Mouse (Mus musculus) embryonic facial prominence, embryonic 11.5 days (tissue): ENCODE measurements around the gene Gm12355. TPM values are rescaled to one million over a fixed set of nuclear protein-coding genes. Genes with fewer than 3 reads are reported as not detected.
"Not testable (repeated sequence)": the region's sequence is repeated elsewhere in the genome, so short reads cannot be mapped to it uniquely, and the experiment has no call there.

ENCODE experiments used
- ATAC-seq: fragments of 200-750 bp; cut with Nextera tagmentation; replicated peaks from 2 replicates; pipeline ENCODE4 v1.8.0; 2017; ENCODE audit warnings: low read depth; ENCODE audit not compliant: insufficient number of reproducible peaks, low FRiP score, low TSS enrichment
- DNase-seq: peaks from one replicate; pipeline ENCODE4 v3.0.0-alpha.2; 2015; ENCODE audit warnings: low spot score
- H3K27ac ChIP-seq: fragments of 300-500 bp; sonication (generic); replicated peaks from 2 replicates; pipeline ENCODE4 v1.5.1; 2014; ENCODE audit warnings: mild to moderate bottlenecking, low read depth, low read length, control low read depth
- H3K27me3 ChIP-seq: fragments of 300-500 bp; sonication (generic); 2 replicates; pipeline ENCODE4 v1.6.1; 2014; ENCODE audit warnings: mild to moderate bottlenecking, low read length, moderate library complexity, mixed read lengths; ENCODE audit not compliant: control insufficient read depth, insufficient read depth
- H3K36me3 ChIP-seq: fragments of 300-500 bp; sonication (generic); replicated peaks from 2 replicates; pipeline ENCODE4 v1.6.1; 2014; ENCODE audit warnings: low read depth, mild to moderate bottlenecking, low read length, moderate library complexity, mixed read lengths; ENCODE audit not compliant: control insufficient read depth, insufficient read depth
- H3K4me1 ChIP-seq: fragments of 300-500 bp; sonication (generic); 2 replicates; pipeline ENCODE4 v1.6.1; 2014; ENCODE audit warnings: low read length, mixed read lengths; ENCODE audit not compliant: control insufficient read depth, insufficient read depth
- H3K4me2 ChIP-seq: fragments of 300-500 bp; sonication (generic); 2 replicates; pipeline ENCODE4 v1.6.1; 2014; ENCODE audit warnings: low read depth, mild to moderate bottlenecking, control low read depth, low read length, moderate library complexity
- H3K4me3 ChIP-seq: fragments of 300-500 bp; sonication (generic); 2 replicates; pipeline ENCODE4 v1.5.1; 2014; ENCODE audit warnings: low read depth, low read length, control low read depth
- H3K9ac ChIP-seq: fragments of 300-500 bp; sonication (generic); replicated peaks from 2 replicates; pipeline ENCODE4 v1.6.1; 2014; ENCODE audit warnings: mild to moderate bottlenecking, control low read depth, low read length
- H3K9me3 ChIP-seq: fragments of 300-500 bp; sonication (generic); replicated peaks from 2 replicates; pipeline ENCODE4 v1.6.1; 2016; ENCODE audit warnings: mild to moderate bottlenecking, low read length, inconsistent platforms, mixed read lengths; ENCODE audit not compliant: control insufficient read depth
- WGBS: fragments of 180-500 bp; shearing (Covaris S2); extraction: QIAGEN DNeasy Blood & Tissue Kit; methylation state at CpG from one replicate; pipeline ENCODE4 v1.1.7; 2014; 5-methylcytosine and 5-hydroxymethylcytosine counted together
- polyA plus RNA-seq: library from polyadenylated mRNA; unstranded; fragments of >200 nt; fragmentation: Nextera tagmentation; extraction: Ambion mirVana; gene quantifications from 2 replicates; pipeline ENCODE4 v1.2.1, GENCODE M21; 2014

Gm12355 gene
- polyA plus RNA-seq = 0.83 and 1.2 TPM in 2 replicates

DNA sequence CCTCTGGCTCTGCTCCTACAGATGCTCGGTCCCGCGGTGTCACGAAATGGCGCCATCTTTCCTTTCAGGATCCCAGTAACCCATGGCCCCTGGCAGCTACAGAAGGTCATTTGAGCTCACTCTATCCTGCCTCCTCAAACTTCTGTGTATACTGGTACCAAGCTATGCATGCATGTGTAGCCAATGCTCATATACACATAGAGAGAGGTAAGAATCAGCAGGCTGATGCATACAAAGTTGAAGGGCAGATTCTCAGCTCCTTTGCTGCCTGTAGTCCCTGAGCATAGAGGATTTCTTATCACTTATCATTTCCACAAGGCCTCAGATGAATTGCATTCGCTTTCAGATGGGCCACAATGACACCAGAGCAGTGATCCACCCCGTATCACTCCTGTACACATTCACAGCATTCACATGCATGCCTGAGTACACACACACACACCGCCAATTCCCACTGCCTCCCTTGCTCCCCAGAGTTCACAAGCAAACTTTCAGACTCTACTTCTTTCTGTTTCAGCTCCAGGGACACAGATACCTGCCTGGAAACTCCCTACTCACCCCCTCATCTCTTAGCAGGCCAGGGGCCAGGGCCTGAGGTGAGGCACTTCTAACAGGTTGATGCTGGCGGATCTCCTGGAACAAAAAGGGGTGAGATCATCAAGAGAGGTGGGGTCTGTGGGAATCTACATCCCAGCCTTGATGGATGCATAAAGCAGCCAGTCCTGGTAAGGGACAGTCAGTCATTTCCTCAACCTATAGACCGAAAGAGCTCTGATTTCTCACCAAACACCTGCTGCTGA, at the start of gene Gm12355, which contains the start of gene Gsdma3:
TSS of gene Gm12355 (minus strand) at position 51 of the 800 bp plus-strand sequence.
TSS of gene Gsdma3 (plus strand) at position 750 of the 800 bp plus-strand sequence.
- Histone ChIP-seq H3K27me3 (no peaks in the 10 kb centered on the region), H3K27ac (no peak within 1 kb of the TSS), H3K36me3 (no peaks in the 10 kb centered on the region), H3K9ac (no peak within 1 kb of the TSS), H3K4me3 (no peak within 1 kb of the TSS), H3K4me2 (no peak within 1 kb of the TSS), H3K4me1 (no peaks in the 10 kb centered on the region), H3K9me3 (no peaks in the 10 kb centered on the region)
- 89% methylated on average over 10 of the region's 10 CpGs for WGBS
- DNase-seq = no peak
- ATAC-seq = no peak

DNA sequence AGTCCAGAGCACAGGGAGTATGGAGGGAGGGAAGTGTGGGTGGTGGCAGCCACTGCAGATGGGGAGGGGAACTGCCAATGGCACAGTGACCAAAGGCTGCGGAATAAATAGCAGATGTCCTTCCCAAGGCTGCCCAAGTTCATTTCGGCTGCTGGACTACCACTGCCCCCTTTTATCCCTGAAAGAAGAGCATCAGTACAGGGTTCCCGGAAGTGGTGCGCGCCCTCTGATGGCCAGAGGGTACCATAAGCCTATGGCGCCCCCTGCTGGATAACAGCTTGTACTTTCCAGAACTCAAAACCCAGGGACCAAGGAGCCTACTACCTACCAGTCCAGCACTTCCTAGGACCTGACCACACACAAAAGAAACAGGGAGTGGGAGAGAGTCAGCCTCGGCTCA, 47.7 kb upstream of the Gm12355 start:
- H3K27me3 ChIP-seq, H3K9me3 ChIP-seq, H3K4me1 ChIP-seq, ATAC-seq, H3K36me3 ChIP-seq, H3K4me3 ChIP-seq, H3K9ac ChIP-seq, H3K4me2 ChIP-seq, H3K27ac ChIP-seq: not testable (repeated sequence)
- WGBS = 4% methylated on average over 6 of the region's 7 CpGs
- DNase-seq = peak; percentile 69

DNA sequence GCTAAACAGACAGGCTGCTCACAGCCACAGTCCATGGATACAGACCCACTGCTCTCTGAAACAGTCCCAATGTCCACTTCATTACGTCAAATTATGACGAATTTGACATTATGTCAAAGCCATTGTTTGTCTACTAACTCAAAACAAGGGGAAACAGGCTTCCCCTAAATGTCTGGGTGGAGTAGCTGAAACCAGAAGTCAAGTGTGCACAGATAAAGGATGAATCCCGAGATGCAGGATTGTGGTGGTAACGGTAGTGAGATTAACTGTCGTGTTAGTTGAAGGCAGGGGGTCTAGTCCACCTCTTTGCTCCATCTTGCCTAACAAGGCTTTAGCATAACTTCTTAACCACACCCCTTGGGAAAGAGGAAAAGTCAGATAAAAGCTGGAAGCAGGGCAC, 47.0 kb upstream of the Gm12355 start:
- no peak for DNase-seq
- no peaks in the 10 kb centered on the region for H3K9me3 ChIP-seq
- H3K27ac ChIP-seq = no peak overlapping the region
- no peak overlapping the region for H3K4me3 ChIP-seq
- WGBS = 88% methylated on average over 5 of the region's 5 CpGs
- no peak overlapping the region for H3K9ac ChIP-seq
- H3K36me3 ChIP-seq = no peaks in the 10 kb centered on the region
- no peak overlapping the region for H3K4me2 ChIP-seq
- no peaks in the 10 kb centered on the region for H3K27me3 ChIP-seq
- ATAC-seq = no peak
- no peaks in the 10 kb centered on the region for H3K4me1 ChIP-seq

DNA sequence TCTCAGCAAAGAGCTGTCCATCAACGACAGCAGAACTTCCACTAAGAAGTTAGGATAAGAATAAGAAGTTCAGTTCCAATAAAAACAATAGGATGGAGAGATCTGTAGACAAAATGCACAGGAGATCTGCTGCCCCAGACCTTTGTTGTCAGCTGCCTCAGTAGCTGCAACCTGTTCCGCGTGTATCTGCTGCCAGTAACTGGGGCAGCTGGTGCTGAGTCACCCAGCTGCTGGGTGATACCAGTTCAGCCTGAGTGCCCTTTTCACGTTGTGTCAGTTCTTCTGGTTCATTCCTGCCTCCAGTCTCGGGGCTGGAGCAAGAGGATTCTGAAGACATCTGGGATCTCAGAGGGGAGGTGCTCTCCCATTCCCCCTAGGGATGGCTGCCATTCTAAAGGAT, 46.4 kb upstream of the Gm12355 start:
- no peak overlapping the region for H3K4me2 ChIP-seq
- H3K27ac ChIP-seq = no peak overlapping the region
- DNase-seq (no peak), ATAC-seq (no peak)
- no peaks in the 10 kb centered on the region for H3K4me1 ChIP-seq
- H3K27me3 ChIP-seq = no peaks in the 10 kb centered on the region
- 61% methylated on average over 5 of the region's 5 CpGs for WGBS
- no peaks in the 10 kb centered on the region for H3K9me3 ChIP-seq
- H3K4me3 ChIP-seq = no peak overlapping the region
- no peak overlapping the region for H3K9ac ChIP-seq
- H3K36me3 ChIP-seq = no peaks in the 10 kb centered on the region

DNA sequence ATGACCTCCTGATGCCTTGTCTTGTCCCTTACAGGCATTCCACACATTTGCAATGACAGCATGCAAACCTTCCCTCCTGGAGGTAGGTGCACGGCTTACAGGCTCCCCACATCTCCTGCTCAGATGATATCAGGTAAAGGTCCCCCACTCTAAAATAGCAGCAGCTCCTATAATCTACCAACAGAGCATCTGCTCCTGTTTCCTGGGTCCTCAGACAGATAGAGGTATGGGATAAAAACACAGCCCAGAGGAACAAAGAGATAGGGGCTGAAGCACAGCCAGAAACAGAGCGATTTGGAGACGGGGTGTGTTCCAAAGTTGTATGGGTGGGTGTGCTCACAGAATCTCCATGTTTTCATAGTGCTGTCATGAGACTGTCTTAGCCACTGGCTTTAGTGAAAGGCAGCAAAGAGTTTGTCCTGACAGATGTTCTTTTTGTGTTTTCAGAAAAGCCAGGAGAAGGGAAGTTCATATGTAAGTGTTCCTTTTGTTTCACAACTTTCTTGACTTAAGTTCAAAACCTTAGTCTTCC, 45.9 kb upstream of the Gm12355 start:
- Histone ChIP-seq H3K27me3 (no peaks in the 10 kb centered on the region), H3K36me3 (no peaks in the 10 kb centered on the region), H3K9ac (no peak overlapping the region), H3K27ac (no peak overlapping the region), H3K4me3 (no peak overlapping the region), H3K4me1 (no peaks in the 10 kb centered on the region), H3K9me3 (no peaks in the 10 kb centered on the region), H3K4me2 (no peak overlapping the region)
- no peak for ATAC-seq
- WGBS = 77% methylated on average over 3 of the region's 3 CpGs
- DNase-seq = no peak

DNA sequence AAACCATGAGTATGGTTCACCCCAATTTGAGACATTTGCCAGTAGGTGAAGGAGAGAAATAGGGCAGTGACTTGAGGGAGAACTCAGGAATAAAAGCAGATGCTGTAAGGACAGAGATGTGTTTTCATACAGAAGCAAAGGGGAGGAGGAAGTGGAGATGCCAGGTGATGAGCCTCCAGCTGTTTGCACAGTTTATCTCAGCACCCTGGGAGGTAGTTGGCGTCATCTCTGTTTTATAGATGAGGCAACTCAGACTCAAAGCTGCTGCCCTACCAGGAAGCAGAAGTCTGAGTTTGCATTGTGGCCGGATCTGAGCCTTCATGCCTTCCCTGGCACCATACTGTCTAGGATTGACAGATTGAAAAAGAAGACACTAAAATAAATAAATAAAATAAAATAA, 43.5 kb upstream of the Gm12355 start:
- Histone ChIP-seq H3K9me3 (no peaks in the 10 kb centered on the region), H3K9ac (no peak overlapping the region), H3K27ac (no peak overlapping the region), H3K4me3 (no peak overlapping the region), H3K36me3 (no peaks in the 10 kb centered on the region), H3K4me1 (no peaks in the 10 kb centered on the region), H3K27me3 (no peaks in the 10 kb centered on the region), H3K4me2 (no peak overlapping the region)
- ATAC-seq (no peak), DNase-seq (no peak)
- WGBS = 77% methylated on average over 2 of the region's 2 CpGs

DNA sequence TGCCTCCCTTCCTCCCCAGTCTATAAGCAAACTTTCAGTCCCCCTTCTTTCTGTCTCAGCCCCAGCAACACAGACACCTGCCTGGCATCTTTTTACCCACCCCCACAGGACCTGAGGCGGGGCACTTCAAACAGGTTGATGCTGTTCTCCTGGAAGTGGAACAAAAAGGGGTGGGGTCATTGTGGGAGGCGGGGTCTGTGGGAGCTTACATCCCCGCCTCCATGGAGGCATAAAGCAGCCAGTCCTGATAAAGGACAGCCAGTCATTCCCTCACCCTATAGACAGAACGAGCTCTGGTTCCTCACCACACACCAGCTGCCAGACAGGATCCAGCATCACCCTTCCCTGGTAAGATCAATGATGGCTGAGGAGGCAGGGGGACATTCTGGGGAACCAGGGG, 38.6 kb upstream of the Gm12355 start, which contains the start of gene Gsdma:
TSS of gene Gsdma (plus strand) at position 261 of the 400 bp plus-strand sequence.
- H3K27ac ChIP-seq = no peak within 1 kb of the TSS
- DNase-seq = no peak
- 27% methylated on average over 4 of the region's 4 CpGs for WGBS
- H3K4me2 ChIP-seq = no peak within 1 kb of the TSS
- no peaks in the 10 kb centered on the region for H3K36me3 ChIP-seq
- ATAC-seq = no peak
- no peaks in the 10 kb centered on the region for H3K27me3 ChIP-seq
- no peak within 1 kb of the TSS for H3K4me3 ChIP-seq
- no peaks in the 10 kb centered on the region for H3K9me3 ChIP-seq
- H3K4me1 ChIP-seq = no peaks in the 10 kb centered on the region
- H3K9ac ChIP-seq = no peak within 1 kb of the TSS

DNA sequence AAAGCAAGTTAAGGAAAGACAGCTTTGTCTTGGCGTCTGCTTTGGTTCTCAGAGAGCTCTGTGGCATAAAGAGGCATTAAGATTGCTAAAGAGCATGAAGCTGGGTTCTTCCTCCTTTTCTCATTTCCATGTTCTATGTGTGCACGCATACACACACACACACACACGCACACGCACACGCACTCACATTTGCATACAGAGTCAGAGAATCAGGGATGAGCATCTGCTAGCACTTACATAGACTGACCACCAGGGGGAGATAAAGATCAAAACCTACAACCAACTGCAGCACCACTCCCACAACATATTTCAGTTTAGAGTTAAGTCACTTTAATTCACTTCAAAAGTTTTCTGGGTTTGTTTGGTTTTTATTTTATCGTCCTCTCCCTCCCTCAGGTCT, 35.1 kb upstream of the Gm12355 start:
- ATAC-seq = no peak
- Histone ChIP-seq H3K27me3 (no peaks in the 10 kb centered on the region), H3K4me3 (no peak overlapping the region), H3K27ac (no peak overlapping the region), H3K4me1 (no peaks in the 10 kb centered on the region), H3K4me2 (no peak overlapping the region), H3K36me3 (no peaks in the 10 kb centered on the region), H3K9ac (no peak overlapping the region), H3K9me3 (no peaks in the 10 kb centered on the region)
- DNase-seq = peak; percentile 75
- 13% methylated on average over 6 of the region's 6 CpGs for WGBS
